Mouse (Mus musculus) C2C12 (cell line): ENCODE data around the gene Ryk. TPM values are rescaled to one million over a fixed set of nuclear protein-coding genes. Genes with fewer than 3 reads are reported as not detected.

Source experiments
- H3K27me3 ChIP-seq: one replicate; pipeline ENCODE4 v1.6.1; 2011; ENCODE audit not compliant: control insufficient read depth, insufficient read depth, insufficient read length
- H3K36me3 ChIP-seq: one replicate; pipeline ENCODE4 v1.6.1; 2011; ENCODE audit not compliant: control insufficient read depth, insufficient read depth
- H3K4me3 ChIP-seq: one replicate; pipeline ENCODE4 v1.5.1; 2011; ENCODE audit warnings: mild to moderate bottlenecking, control low read depth; ENCODE audit not compliant: poor library complexity, insufficient read depth, severe bottlenecking
- H3K79me2 ChIP-seq: one replicate; pipeline ENCODE4 v1.6.1; 2011; ENCODE audit not compliant: control insufficient read depth, insufficient read depth
- H3K79me3 ChIP-seq: one replicate; pipeline ENCODE4 v1.6.1; 2011; ENCODE audit warnings: low read depth, control low read depth
- H3ac ChIP-seq: one replicate; pipeline ENCODE3; 2011; ENCODE audit warnings: low read depth; ENCODE audit not compliant: control insufficient read depth, insufficient read length
- CEBPB ChIP-seq: IDR thresholded peaks from one replicate; pipeline ENCODE4 v1.6.1; 2011; ENCODE audit warnings: low read depth, mild to moderate bottlenecking, control low read depth, moderate library complexity
- CTCF ChIP-seq: IDR thresholded peaks from one replicate; pipeline ENCODE4 v1.5.1; 2011; ENCODE audit not compliant: control insufficient read depth, insufficient read depth, insufficient read length
- FOSL1 ChIP-seq: IDR thresholded peaks from one replicate; pipeline ENCODE4 v1.8.0; 2011; ENCODE audit warnings: mild to moderate bottlenecking, low read length; ENCODE audit not compliant: poor library complexity, insufficient read depth, severe bottlenecking
- MAX ChIP-seq: IDR thresholded peaks from one replicate; pipeline ENCODE4 v1.6.1; 2011; ENCODE audit warnings: mild to moderate bottlenecking, control low read depth
- MYOD1 ChIP-seq: IDR thresholded peaks from one replicate; pipeline ENCODE4 v1.6.1; 2011; ENCODE audit warnings: low read depth; ENCODE audit not compliant: control insufficient read depth, insufficient read length
- MYOG ChIP-seq: IDR thresholded peaks from one replicate; pipeline ENCODE4 v1.6.1; 2011; ENCODE audit not compliant: control insufficient read depth, insufficient read length; ENCODE audit errors: extremely low read depth
- USF1 ChIP-seq: IDR thresholded peaks from one replicate; pipeline ENCODE4 v1.6.1; 2011; ENCODE audit warnings: low read depth, mild to moderate bottlenecking, control low read depth, moderate library complexity
- polyA plus RNA-seq: library from polyadenylated mRNA; unstranded; fragments of >200 nt; fragmentation: generic; extraction: Trizol; gene quantifications from one replicate; pipeline ENCODE4 v1.2.1, GENCODE M21; 2012; ENCODE audit warnings: missing spikeins

The Ryk gene
- polyA plus RNA-seq, 1 experiment, result 68.4 TPM

DNA sequence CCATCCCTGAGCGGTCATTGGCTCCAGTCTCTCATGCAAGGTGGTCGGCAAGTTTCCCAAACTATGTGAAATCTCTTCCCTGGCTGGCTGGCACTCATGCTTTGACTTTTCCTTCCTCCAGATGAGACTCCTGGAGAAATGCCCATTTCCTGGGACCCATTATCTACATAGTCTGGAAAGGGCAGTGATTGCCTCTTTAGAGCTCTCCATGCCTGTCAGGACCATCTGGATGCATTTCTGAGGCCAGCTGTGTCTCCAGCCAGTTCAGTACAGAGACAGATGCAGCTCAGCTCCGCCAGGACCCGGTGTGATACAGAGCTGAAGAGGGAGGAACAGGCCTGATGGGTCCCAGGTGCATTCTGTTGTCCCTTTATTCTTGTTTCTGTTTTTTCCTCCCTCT lies 107.5 kb downstream of the Ryk start:
- H3K79me3 ChIP-seq, result no peaks in the 10 kb centered on the region
- no peaks in the 10 kb centered on the region for H3K27me3 ChIP-seq
- TF ChIP-seq CEBPB (no peak), MYOG (no peak), MYOD1 (no peak), CTCF (no peak)
- H3ac ChIP-seq, result no peak overlapping the region
- no peaks in the 10 kb centered on the region for H3K79me2 ChIP-seq
- H3K4me3 ChIP-seq, result no peak overlapping the region
- no peaks in the 10 kb centered on the region for H3K36me3 ChIP-seq

DNA sequence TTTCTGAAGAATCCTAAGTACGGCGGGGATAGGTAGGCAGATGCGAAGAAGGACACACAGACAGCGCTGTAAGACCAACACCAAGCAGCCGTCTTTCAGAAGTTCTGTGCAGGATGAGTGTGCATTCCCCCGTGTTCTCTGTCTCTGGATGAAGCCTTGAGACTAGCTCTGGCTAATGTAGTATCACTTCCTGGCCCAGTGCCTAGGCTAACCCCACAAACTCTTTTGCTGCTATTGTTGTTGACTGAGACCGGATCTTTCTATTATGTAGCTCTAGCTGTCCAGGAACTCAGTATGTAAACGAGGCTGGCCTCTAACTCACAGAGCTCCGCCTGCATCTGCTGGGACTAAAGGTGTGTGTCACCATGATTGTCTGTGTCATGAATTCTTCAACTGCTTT lies 110.2 kb downstream of the Ryk start:
- H3K79me2 ChIP-seq, result no peaks in the 10 kb centered on the region
- H3ac ChIP-seq, result no peak overlapping the region
- no peak for TF ChIP-seq USF1
- no peak overlapping the region for H3K4me3 ChIP-seq
- H3K36me3 ChIP-seq, result no peaks in the 10 kb centered on the region
- no peaks in the 10 kb centered on the region for H3K27me3 ChIP-seq
- H3K79me3 ChIP-seq, result no peaks in the 10 kb centered on the region

DNA sequence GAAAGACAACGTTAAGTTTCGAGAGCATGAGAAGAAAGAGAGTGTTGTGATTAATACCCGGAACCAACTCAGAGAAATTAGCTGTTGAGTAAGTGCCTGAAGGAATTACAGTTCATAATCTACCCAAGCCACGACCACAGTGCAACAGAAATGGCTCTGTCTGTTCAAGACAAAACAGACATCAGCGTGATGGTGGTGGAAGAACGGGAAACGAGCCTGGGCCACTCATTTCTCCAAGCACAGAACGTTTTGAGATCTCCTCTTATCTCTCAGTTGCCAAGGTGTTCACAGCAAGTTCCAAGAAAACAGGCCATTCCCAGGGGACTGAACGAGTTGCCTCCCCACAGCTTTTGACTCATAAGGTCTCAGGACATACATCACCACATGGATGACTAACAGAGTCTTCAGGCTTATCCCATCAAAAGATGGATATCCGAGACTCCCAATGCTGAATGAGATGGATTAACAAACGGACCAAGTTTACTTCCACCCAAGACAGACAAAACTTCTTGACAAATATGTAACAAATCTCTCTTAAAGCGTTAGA lies 111.8 kb downstream of the Ryk start:
- H3K27me3 ChIP-seq, result no peaks in the 10 kb centered on the region
- H3ac ChIP-seq, result no peak overlapping the region
- H3K79me3 ChIP-seq, result no peaks in the 10 kb centered on the region
- no peaks in the 10 kb centered on the region for H3K36me3 ChIP-seq
- TF ChIP-seq MAX, result no peak
- no peak for TF ChIP-seq CEBPB
- TF ChIP-seq FOSL1, result no peak
- TF ChIP-seq CTCF, result no peak
- TF ChIP-seq USF1, result no peak
- no peak for TF ChIP-seq MYOD1
- TF ChIP-seq MYOG, result no peak
- no peak overlapping the region for H3K4me3 ChIP-seq
- H3K79me2 ChIP-seq, result no peaks in the 10 kb centered on the region

DNA sequence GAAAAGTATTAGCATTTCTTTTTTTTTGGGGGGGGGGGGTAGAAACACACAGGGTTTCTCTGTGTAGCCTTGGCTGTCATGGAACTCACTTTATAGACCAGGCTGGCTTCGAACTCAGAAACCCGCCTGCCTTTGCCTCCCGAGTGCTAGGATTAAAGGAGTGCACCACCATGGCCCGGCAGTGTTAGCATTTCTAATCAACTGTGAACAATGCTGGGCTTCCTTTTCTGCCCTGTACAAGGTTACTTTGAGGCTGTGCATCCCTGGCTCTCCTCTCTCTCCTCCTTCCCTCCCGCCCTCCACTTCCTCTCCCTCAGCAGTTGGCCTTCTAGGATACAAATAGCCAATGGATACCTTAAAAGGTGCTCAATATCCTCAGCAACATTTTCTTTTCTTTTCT lies 114.0 kb downstream of the Ryk start:
- H3K79me2 ChIP-seq, result no peaks in the 10 kb centered on the region
- TF ChIP-seq MYOD1 (no peak), CTCF (no peak), MAX (no peak), FOSL1 (no peak), USF1 (no peak), MYOG (no peak), CEBPB (no peak)
- H3K36me3 ChIP-seq, result no peaks in the 10 kb centered on the region
- H3ac ChIP-seq, result no peak overlapping the region
- H3K79me3 ChIP-seq, result no peaks in the 10 kb centered on the region
- no peak overlapping the region for H3K4me3 ChIP-seq
- H3K27me3 ChIP-seq, result no peaks in the 10 kb centered on the region

DNA sequence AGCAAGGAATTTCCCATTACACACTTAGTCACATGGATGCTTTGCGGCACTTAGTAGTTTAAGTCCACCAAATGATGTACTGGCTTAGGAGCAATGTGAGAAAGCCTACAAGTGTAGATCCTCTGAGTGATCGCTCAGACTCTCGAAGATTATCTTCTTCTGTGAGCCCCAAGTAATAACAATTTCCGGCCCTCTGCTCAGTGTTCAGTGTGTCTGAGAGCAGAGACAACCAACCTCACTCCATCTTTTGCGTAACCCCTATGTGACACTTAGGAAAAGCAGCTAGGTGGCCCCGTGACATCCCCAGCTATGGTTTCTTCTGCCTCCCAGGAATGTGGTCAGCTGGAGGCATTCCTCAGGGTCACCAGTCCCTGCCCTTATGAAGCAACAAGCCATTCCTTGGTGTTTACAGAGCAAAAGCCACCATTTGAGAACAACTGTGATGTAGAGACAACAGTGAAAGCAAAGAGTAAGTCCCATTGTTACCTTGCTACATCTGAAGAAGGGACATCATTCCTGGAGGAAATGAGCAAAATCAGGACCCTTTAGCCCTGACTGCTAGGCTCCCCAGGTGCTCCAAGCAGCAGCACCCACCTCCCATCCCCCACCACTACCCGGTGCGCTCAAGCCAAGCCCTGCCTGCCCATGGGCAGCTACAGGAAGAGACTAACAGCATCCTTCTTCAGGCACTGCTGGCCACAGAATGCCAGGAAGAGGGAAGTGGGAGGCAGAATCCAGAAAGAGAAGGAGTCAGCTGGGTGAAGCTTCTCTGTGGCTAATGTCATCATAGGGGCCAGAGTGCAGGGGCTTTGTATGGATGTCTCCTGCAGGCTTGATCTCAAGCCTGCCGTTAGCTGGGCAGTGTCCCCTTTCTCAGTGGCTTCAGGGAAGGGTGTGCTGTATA lies 116.6 kb downstream of the Ryk start:
- no peak overlapping the region for H3K4me3 ChIP-seq
- no peaks in the 10 kb centered on the region for H3K79me2 ChIP-seq
- no peaks in the 10 kb centered on the region for H3K79me3 ChIP-seq
- no peaks in the 10 kb centered on the region for H3K36me3 ChIP-seq
- no peak overlapping the region for H3ac ChIP-seq
- no peak for TF ChIP-seq FOSL1
- no peaks in the 10 kb centered on the region for H3K27me3 ChIP-seq

DNA sequence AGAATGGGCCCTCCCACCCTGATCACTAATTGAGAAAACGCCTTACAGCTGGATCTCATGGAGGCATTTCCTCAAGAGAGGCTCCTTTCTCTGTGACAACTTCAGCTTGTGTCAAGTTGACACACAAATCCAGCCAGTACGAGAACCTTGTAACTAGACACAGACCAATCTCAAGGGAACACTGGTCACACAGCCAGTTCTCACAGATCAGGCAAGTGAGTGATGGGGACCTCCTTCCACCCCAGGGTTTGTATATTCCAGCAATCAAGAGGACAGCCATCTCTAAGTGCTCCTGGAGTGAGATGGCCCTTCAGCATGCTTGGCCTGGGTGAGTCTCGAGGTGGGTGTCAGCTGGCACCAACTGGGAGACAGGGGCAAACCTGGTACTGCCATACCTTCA lies 121.1 kb downstream of the Ryk start:
- H3K79me2 ChIP-seq, result no peaks in the 10 kb centered on the region
- no peaks in the 10 kb centered on the region for H3K79me3 ChIP-seq
- no peaks in the 10 kb centered on the region for H3K36me3 ChIP-seq
- H3K27me3 ChIP-seq, result no peaks in the 10 kb centered on the region
- TF ChIP-seq MYOG, result no peak
- no peak for TF ChIP-seq MAX
- no peak for TF ChIP-seq CEBPB
- no peak overlapping the region for H3K4me3 ChIP-seq
- no peak overlapping the region for H3ac ChIP-seq

Other genes starting within 250 kb of the Ryk start
- gene Anapc13, start 208.6 kb upstream of the Ryk start, polyA plus RNA-seq, result 136 TPM
- 9.4 TPM for gene Cep63, start 208.4 kb upstream of the Ryk start, polyA plus RNA-seq
- gene Amotl2, start 118.2 kb upstream of the Ryk start, polyA plus RNA-seq, result 61.0 TPM
- gene Slco2a1, start 153.8 kb downstream of the Ryk start, polyA plus RNA-seq, result 0.20 TPM